Mouse (Mus musculus) small intestine, adult 2 months (tissue): ENCODE results near the gene Ppif.

Experiments
- CTCF ChIP-seq: fragments of 200-500 bp; IDR thresholded peaks from 2 replicates; pipeline ENCODE4 v1.5.1; 2012; ENCODE audit warnings: low read depth, mild to moderate bottlenecking, control low read depth, inconsistent platforms, low read length, moderate library complexity, mixed read lengths; ENCODE audit not compliant: insufficient replicate concordance, insufficient read length; ENCODE audit errors: extremely low read depth
- POLR2A ChIP-seq: fragments of 200-500 bp; IDR thresholded peaks from 2 replicates; pipeline ENCODE4 v1.6.1; 2012; ENCODE audit warnings: low read depth, mild to moderate bottlenecking, control low read depth, inconsistent platforms, low read length, moderate library complexity

DNA sequence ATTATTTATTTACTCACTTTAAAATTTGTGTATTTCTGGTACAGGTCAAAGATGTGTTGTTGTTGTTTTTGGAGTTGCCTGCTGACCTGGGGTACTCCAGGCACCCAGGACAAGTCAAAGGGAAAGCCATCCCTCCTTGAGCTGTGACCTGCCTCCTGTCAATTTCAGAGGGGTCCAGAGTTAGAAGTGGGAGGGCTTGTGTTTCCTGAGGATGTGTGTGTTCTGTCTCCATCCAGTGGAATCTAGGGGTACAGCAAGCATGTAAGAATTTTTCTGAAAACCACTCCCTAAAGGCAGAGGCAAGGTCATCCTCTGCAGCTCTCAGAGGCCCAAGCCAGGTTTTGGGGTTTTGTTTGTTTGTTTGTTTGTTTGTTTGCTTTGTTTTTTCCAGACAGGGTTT lies 8.0 kb downstream of the Ppif start:
- peak; percentile 46; the same call in 1 of the 2 replicates for TF ChIP-seq CTCF
- TF ChIP-seq POLR2A, result no peak
